Mouse (Mus musculus) neural tube, embryonic 12.5 days (tissue): ENCODE data around the gene Atp2a1. TPM values are rescaled to one million over a fixed set of nuclear protein-coding genes. Genes with fewer than 3 reads are reported as not detected.

Experiments
- ATAC-seq: fragments of 200-750 bp; cut with Nextera tagmentation; 2 replicates; pipeline ENCODE4 v1.8.0; 2017; ENCODE audit warnings: low read depth, mild to moderate bottlenecking, moderate TSS enrichment, moderate library complexity; ENCODE audit not compliant: low FRiP score
- H3K27ac ChIP-seq: fragments of 300-500 bp; sonication (generic); 2 replicates; pipeline ENCODE4 v1.5.1; 2016
- H3K27me3 ChIP-seq: fragments of 300-500 bp; sonication (generic); replicated peaks from 2 replicates; pipeline ENCODE4 v1.6.1; 2016; ENCODE audit warnings: mild to moderate bottlenecking
- H3K36me3 ChIP-seq: fragments of 300-500 bp; sonication (generic); 2 replicates; pipeline ENCODE4 v1.6.1; 2016; ENCODE audit warnings: mild to moderate bottlenecking
- H3K4me1 ChIP-seq: fragments of 300-500 bp; sonication (generic); 2 replicates; pipeline ENCODE4 v1.6.1; 2016
- H3K4me2 ChIP-seq: fragments of 300-500 bp; sonication (generic); replicated peaks from 2 replicates; pipeline ENCODE4 v1.6.1; 2016; ENCODE audit warnings: mild to moderate bottlenecking
- H3K4me3 ChIP-seq: fragments of 300-500 bp; sonication (generic); 2 replicates; pipeline ENCODE4 v1.5.1; 2016
- H3K9ac ChIP-seq: fragments of 300-500 bp; sonication (generic); 2 replicates; pipeline ENCODE4 v1.6.1; 2016; ENCODE audit warnings: mild to moderate bottlenecking
- H3K9me3 ChIP-seq: fragments of 300-500 bp; sonication (generic); 2 replicates; pipeline ENCODE4 v1.6.1; 2016; ENCODE audit warnings: mild to moderate bottlenecking
- WGBS: fragments of 180-500 bp; shearing (Covaris S2); methylation state at CpG from one replicate; pipeline ENCODE4 v1.1.7; 2016; 5-methylcytosine and 5-hydroxymethylcytosine counted together
- polyA plus RNA-seq: library from polyadenylated mRNA; unstranded; fragments of >200 nt; fragmentation: Nextera tagmentation; extraction: Ambion mirVana; gene quantifications from 2 replicates; pipeline ENCODE4 v1.2.1, GENCODE M21; 2016

Atp2a1 gene
- polyA plus RNA-seq, 1 experiment from 2014 or later, result 10.2 TPM

DNA sequence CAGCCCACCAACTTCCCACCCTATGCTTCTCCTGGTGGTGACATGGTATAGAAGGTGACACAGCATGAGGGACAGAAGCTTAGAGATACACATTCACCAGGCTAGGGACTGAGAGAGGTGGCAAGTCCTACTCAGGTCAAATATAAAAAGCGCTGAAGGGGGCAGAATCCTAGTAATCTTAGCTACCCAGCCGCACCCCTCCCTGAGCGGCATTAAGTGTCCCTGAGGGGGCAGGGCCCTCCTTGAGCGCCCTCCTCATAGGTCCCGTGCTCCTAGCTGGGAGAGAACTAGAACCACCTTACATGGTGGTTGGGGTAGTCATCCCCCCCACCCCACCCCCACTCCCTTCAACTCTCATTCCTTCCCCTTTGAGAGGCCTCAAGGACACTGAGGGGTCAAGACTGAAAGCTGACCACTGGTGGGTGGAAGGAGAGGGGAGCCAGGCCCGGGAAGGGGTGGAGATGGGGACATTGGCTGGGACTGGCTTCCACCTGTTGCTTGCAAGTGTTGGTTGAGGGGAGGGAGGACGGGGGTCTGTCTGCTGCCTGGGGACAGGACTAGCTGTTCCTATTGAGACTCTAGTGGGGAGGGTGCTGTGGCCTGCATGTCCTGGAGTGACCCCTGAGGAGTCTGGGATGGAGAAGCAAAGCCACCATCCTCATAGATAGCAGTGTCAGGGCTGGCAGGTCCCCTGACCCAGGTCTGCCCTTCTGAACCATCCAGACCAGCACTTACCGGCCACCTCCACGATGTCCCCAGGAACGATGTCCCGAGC, 3.9 kb downstream of the Atp2a1 start:
- Histone ChIP-seq H3K27ac (no peak overlapping the region), H3K4me2 (no peak overlapping the region), H3K36me3 (no peaks in the 10 kb centered on the region), H3K9ac (no peak overlapping the region), H3K4me3 (no peak overlapping the region), H3K27me3 (no peaks in the 10 kb centered on the region), H3K4me1 (no peaks in the 10 kb centered on the region), H3K9me3 (no peaks in the 10 kb centered on the region)
- WGBS, result 85% methylated on average over 11 of the region's 11 CpGs
- no peak for ATAC-seq

DNA sequence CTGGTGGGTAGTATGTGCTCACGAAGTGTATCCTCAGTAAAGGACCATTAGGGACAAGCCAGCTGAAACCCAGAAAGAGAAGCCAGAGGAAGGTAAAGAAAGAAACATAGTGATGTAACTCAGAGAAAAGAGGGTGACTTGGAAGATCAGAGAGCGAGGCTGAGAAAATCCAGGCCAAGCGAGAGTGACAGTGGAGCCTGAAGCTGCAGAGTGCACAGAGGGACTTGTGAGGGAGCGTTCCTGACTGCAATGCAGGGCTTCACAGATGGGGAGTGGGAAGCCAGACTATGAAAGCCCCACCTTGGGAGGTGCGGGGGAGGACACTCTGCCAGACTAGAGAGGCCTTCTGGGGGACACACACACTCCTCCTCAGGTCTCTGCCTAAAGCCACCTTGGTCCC, 4.7 kb downstream of the Atp2a1 start:
- H3K27me3 ChIP-seq, result no peaks in the 10 kb centered on the region
- H3K27ac ChIP-seq, result no peak overlapping the region
- 80% methylated on average over 5 of the region's 5 CpGs for WGBS
- H3K9me3 ChIP-seq, result no peaks in the 10 kb centered on the region
- H3K36me3 ChIP-seq, result no peaks in the 10 kb centered on the region
- H3K4me1 ChIP-seq, result no peaks in the 10 kb centered on the region
- no peak overlapping the region for H3K9ac ChIP-seq
- no peak overlapping the region for H3K4me2 ChIP-seq
- H3K4me3 ChIP-seq, result no peak overlapping the region
- ATAC-seq, result no peak

DNA sequence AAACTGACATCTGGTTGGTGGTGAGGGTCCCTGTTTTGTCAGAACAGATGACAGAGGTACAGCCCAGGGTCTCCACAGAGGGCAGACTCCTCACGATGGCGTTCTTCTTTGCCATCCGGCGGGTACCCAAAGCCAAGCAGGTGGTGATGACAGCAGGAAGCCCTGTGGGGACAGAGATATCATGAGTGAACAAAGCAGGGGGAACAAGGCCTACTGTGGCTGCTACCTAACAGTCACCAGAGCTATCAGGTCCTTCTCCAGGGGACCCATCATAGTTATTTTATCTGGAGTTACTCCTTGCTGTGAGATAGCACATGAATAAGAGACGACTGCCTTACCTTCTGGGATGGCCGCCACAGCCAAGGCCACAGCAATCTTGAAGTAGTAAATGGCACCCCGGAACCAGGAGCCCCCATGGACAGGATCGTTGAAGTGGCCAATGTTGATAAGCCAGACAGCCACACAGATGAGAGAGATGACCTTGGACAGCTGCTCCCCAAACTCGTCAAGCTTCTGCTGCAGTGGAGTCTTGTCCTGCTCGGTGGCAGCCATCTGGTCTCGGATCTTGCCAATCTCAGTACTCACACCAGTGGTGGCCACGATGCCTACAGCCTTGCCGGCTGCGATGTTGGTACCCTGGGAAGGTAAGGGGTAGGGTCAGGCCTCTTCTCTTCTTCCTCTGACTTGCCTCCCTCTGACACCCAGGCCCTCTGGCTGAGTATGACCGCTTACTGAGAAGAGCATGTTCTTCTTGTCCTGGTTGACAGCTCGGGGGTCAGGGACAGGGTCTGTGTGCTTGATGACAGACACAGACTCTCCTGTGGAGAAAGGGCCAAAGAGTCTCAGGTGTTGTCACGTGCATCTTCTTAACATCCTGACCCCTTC, 6.3 kb downstream of the Atp2a1 start:
- ATAC-seq, result no peak
- H3K4me1 ChIP-seq, result no peaks in the 10 kb centered on the region
- no peak overlapping the region for H3K27ac ChIP-seq
- H3K9ac ChIP-seq, result no peak overlapping the region
- WGBS, result 89% methylated on average over 17 of the region's 17 CpGs
- H3K4me2 ChIP-seq, result no peak overlapping the region
- H3K9me3 ChIP-seq, result no peaks in the 10 kb centered on the region
- H3K4me3 ChIP-seq, result no peak overlapping the region
- no peaks in the 10 kb centered on the region for H3K27me3 ChIP-seq
- H3K36me3 ChIP-seq, result no peaks in the 10 kb centered on the region

DNA sequence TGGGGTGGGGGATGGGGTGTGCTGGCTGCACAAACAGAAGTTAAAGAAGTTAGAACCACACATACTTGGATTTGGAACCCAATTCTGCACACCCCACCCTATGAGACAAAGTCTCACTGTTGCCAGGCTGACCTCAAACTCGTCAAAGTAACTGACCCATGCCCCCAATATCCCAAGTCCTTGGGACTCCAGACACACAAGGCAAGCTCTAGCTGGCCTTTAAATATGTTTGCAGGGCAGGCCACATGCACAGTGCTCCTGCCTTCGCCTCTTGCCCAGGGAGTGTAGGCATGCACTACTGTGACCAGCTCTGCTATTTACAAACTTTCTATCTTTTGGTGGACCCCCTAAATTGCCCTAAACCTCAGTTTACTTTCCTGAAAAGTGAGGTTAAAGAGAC, 7.7 kb downstream of the Atp2a1 start:
- H3K27me3 ChIP-seq, result no peaks in the 10 kb centered on the region
- H3K4me3 ChIP-seq, result no peak overlapping the region
- H3K9me3 ChIP-seq, result no peaks in the 10 kb centered on the region
- no peaks in the 10 kb centered on the region for H3K36me3 ChIP-seq
- H3K9ac ChIP-seq, result no peak overlapping the region
- no peak overlapping the region for H3K27ac ChIP-seq
- WGBS, result 77% methylated on average over 2 of the region's 2 CpGs
- no peak overlapping the region for H3K4me2 ChIP-seq
- ATAC-seq, result no peak
- H3K4me1 ChIP-seq, result no peaks in the 10 kb centered on the region

DNA sequence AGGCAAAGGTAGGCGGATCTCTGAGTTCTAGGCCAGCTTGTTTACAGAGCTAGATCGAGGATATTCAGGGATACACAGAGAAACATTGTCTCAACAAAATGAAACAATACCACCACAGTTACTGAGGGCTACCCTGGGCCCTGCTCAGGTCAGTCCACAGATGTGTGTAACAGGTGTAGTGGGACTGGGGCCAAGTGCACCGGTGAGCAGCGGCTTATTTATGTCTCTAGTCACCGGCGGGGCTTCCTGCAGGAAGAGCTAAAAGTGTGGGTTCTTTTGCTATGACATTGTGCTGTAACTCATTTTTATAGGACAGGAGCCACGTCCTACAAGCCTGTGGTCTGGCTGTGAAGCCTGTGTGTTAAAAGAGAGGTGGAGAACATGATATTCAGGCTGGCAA, 9.0 kb downstream of the Atp2a1 start:
- no peaks in the 10 kb centered on the region for H3K9me3 ChIP-seq
- H3K9ac ChIP-seq, result no peak overlapping the region
- 58% methylated on average over 7 of the region's 7 CpGs for WGBS
- no peak overlapping the region for H3K4me3 ChIP-seq
- H3K27ac ChIP-seq, result no peak overlapping the region
- H3K27me3 ChIP-seq, result no peaks in the 10 kb centered on the region
- H3K36me3 ChIP-seq, result no peaks in the 10 kb centered on the region
- ATAC-seq, result no peak
- no peak overlapping the region for H3K4me2 ChIP-seq
- H3K4me1 ChIP-seq, result no peaks in the 10 kb centered on the region

DNA sequence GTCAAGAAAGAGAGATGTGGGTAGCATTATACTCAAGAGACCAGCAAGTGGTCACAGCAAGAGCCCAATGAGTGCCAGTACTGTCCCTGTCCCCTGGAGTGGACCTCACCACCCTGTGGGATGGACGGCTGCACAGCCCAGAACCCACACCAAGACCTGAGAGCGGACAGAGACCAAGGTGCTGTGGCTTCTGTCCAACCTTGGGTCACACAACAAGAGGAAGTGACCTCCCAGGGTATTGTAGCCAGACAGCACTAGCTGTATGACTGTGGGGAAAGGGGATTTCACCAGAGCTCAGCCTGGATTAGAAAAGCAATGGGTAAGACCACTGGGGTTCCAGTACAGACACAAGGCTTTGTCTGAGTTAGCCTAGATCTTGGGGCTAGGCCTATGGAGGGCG, 10.7 kb downstream of the Atp2a1 start:
- Histone ChIP-seq H3K4me2 (no peak overlapping the region), H3K27ac (no peak overlapping the region), H3K4me1 (no peaks in the 10 kb centered on the region), H3K27me3 (no peaks in the 10 kb centered on the region), H3K9me3 (no peaks in the 10 kb centered on the region), H3K9ac (no peak overlapping the region), H3K4me3 (no peak overlapping the region), H3K36me3 (0 out of 2 replicates have a peak, but pooled peaks cover 6% of the 10 kb centered on the region)
- WGBS, result 98% methylated on average over 3 of the region's 3 CpGs
- ATAC-seq, result no peak

DNA sequence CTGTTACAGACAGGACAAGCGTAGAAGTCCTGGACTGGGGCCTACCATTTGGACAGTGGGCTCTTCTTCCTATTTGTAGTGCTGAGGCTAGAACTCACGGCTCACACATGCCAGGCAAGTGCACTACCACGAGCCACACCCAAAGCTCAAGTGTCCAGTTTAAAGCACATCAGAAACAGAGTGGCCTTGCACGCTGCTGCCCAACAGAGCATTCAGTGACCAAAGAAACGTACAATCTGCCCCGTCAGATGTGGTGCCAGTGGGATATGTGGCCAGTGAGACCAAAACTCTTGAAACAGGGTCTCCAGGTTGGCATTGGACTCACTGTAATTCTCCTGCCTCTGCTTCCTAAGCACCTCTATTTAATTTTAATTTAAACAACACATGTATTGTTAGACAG, 12.3 kb downstream of the Atp2a1 start:
- H3K9ac ChIP-seq, result no peak overlapping the region
- no peak overlapping the region for H3K4me3 ChIP-seq
- H3K36me3 ChIP-seq, result peaks cover 22% of the 10 kb centered on the region
- no peaks in the 10 kb centered on the region for H3K27me3 ChIP-seq
- 92% methylated on average over 6 of the region's 6 CpGs for WGBS
- no peaks in the 10 kb centered on the region for H3K9me3 ChIP-seq
- no peak overlapping the region for H3K4me2 ChIP-seq
- no peak overlapping the region for H3K27ac ChIP-seq
- ATAC-seq, result no peak
- no peaks in the 10 kb centered on the region for H3K4me1 ChIP-seq

DNA sequence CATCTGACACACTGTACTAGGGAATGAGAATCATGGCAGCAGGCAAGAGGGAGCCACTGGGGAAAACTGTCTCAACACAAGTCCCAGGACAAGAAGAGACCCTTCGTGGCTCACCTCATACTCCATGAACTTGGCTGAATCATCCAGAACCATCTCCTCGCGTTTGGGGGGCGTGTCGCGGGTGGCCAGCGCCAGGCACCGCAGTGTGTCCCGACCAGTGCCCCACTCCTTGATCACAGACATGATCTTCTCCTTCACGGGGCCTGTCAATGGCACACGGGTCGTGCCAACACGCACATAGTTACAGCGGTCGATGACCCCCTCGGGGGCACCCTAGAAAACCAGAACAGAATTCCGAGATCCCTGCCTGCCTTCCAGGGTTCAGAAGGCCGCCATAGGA, 12.9 kb downstream of the Atp2a1 start:
- Histone ChIP-seq H3K27me3 (no peaks in the 10 kb centered on the region), H3K27ac (no peak overlapping the region), H3K9me3 (no peaks in the 10 kb centered on the region), H3K9ac (no peak overlapping the region), H3K36me3 (peaks cover 28% of the 10 kb centered on the region), H3K4me1 (no peaks in the 10 kb centered on the region), H3K4me3 (no peak overlapping the region), H3K4me2 (no peak overlapping the region)
- no peak for ATAC-seq
- 90% methylated on average over 18 of the region's 18 CpGs for WGBS

DNA sequence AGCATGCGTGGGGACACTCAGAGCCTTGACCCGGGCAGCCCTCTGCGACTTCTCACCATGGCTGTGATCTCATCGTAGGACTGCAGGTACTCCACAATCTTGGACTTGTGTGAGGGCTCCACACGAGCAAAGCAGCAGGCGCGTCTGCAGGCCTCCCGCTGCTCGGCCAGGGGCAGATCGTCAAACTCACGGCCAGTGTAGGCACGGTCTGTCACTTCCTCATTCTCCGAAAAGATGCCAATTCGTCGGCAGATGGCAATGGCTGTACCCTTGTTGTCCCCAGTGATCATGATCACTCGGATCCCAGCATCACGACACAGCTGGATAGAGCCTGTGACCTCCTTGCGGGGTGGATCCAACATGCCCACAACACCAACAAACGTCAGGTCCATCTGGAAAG, 14.4 kb downstream of the Atp2a1 start:
- Histone ChIP-seq H3K4me1 (no peaks in the 10 kb centered on the region), H3K4me3 (no peak overlapping the region), H3K36me3 (peaks cover 40% of the 10 kb centered on the region), H3K9me3 (no peaks in the 10 kb centered on the region), H3K9ac (no peak overlapping the region), H3K4me2 (no peak overlapping the region), H3K27ac (no peak overlapping the region), H3K27me3 (no peaks in the 10 kb centered on the region)
- WGBS, result 91% methylated on average over 19 of the region's 19 CpGs
- ATAC-seq, result no peak

DNA sequence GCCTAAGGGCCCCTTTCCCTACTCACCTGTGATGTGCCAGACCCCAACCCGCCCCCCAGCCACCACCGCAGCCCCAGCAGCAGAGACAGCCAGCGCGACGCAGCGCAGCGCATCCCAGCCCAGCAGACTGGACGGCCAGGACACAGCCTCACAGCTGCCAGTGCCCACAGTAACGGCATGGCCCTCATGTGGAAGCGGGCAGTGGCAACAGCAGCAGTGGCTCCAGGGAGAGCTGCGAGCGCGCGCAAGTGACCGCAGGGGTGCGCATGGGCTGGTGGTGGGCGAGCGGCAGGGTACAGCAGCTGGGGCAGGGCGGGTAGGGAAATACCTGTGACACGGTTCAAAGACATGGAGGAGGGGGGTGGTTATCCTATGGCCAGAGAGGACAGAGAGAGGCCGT, 16.7 kb downstream of the Atp2a1 start:
- peaks cover 40% of the 10 kb centered on the region for H3K36me3 ChIP-seq
- H3K27ac ChIP-seq, result no peak overlapping the region
- H3K4me1 ChIP-seq, result no peaks in the 10 kb centered on the region
- WGBS, result 93% methylated on average over 21 of the region's 21 CpGs
- no peak overlapping the region for H3K4me2 ChIP-seq
- H3K4me3 ChIP-seq, result no peak overlapping the region
- no peaks in the 10 kb centered on the region for H3K9me3 ChIP-seq
- no peak for ATAC-seq
- H3K9ac ChIP-seq, result no peak overlapping the region
- no peaks in the 10 kb centered on the region for H3K27me3 ChIP-seq

DNA sequence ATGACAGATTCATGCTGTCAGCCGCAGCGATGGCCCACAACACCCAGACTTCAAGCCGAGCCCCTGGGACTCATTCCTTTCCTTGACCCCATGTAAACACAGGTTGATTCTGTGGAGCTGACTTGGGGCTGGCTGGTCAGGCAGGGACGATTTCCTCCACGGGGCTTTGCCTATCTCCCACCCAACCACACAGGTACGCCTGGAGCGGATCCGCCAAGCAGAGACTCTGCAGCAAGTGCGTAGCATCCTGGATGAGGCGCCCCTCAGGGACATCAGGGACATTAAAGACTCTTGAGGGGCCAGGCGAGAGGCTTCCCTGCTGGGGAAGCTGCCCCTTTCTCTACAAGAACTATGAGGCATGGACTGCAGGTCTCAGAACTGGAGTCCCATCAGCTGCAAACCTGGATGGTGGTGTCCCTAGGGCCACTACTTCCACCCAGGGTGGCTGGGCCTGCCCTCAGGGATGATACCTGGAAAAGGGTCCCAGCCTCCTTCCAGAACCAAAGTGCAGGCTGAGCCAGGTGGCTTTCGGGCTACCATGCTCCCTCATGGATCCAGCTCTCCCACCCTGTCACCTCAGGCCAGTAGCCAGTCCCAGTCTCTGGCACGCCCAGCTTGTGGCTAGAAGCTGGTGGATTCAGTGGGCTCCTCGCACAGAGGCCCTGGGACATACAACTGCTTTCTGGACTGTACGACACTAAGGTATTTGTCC, 17.6 kb downstream of the Atp2a1 start:
- Histone ChIP-seq H3K36me3 (peaks cover 43% of the 10 kb centered on the region), H3K27me3 (no peaks in the 10 kb centered on the region), H3K9me3 (no peaks in the 10 kb centered on the region), H3K4me1 (no peaks in the 10 kb centered on the region), H3K4me3 (no peak overlapping the region), H3K27ac (no peak overlapping the region), H3K4me2 (no peak overlapping the region), H3K9ac (no peak overlapping the region)
- 96% methylated on average over 15 of the region's 15 CpGs for WGBS
- no peak for ATAC-seq

DNA sequence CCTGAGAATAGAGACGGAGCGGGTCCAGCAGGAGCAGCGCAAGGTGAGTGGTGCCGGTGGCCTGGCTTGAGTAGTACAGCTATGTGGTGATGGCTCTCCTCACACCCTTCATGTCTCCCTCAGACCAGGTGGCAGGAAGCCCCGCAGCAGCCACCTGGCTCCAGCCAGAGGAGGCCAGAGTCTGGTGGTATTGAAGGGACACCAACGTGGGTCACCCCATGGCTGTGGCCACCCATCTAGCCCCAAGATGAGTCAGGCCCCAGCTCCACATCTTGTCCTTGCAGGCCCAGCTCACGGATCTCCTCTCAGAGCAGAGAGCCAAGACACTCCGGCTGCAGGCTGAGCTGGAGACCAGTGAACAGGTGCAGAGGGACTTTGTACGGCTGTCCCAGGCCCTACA, 18.4 kb downstream of the Atp2a1 start:
- Histone ChIP-seq H3K4me2 (no peak overlapping the region), H3K9ac (no peak overlapping the region), H3K4me3 (no peak overlapping the region), H3K36me3 (peaks cover 47% of the 10 kb centered on the region), H3K27me3 (no peaks in the 10 kb centered on the region), H3K4me1 (no peaks in the 10 kb centered on the region), H3K9me3 (no peaks in the 10 kb centered on the region), H3K27ac (no peak overlapping the region)
- 94% methylated on average over 9 of the region's 9 CpGs for WGBS
- ATAC-seq, result no peak
